Mouse (Mus musculus) forebrain, embryonic 15.5 days (tissue): Measurements from ENCODE around the gene Ahdc1. TPM values are rescaled to one million over a fixed set of nuclear protein-coding genes. Genes with fewer than 3 reads are reported as not detected.

Experiments
- ATAC-seq: fragments of 200-750 bp; cut with Nextera tagmentation; replicated peaks from 2 replicates; pipeline ENCODE4 v1.8.0; 2017; ENCODE audit warnings: mild to moderate bottlenecking, moderate TSS enrichment, moderate library complexity
- H3K27ac ChIP-seq: fragments of 300-500 bp; sonication (generic); replicated peaks from 2 replicates; pipeline ENCODE4 v1.5.1; 2015; ENCODE audit warnings: mild to moderate bottlenecking, inconsistent platforms
- H3K27me3 ChIP-seq: fragments of 300-500 bp; sonication (generic); 2 replicates; pipeline ENCODE4 v1.6.1; 2015; ENCODE audit warnings: inconsistent platforms
- H3K36me3 ChIP-seq: fragments of 300-500 bp; sonication (generic); 2 replicates; pipeline ENCODE4 v1.6.1; 2015; ENCODE audit warnings: mild to moderate bottlenecking, inconsistent platforms
- H3K4me1 ChIP-seq: fragments of 300-500 bp; sonication (generic); 2 replicates; pipeline ENCODE4 v1.6.1; 2015; ENCODE audit warnings: inconsistent platforms
- H3K4me2 ChIP-seq: fragments of 300-500 bp; sonication (generic); replicated peaks from 2 replicates; pipeline ENCODE4 v1.6.1; 2015; ENCODE audit warnings: mild to moderate bottlenecking, inconsistent platforms
- H3K4me3 ChIP-seq: fragments of 300-500 bp; sonication (generic); 2 replicates; pipeline ENCODE4 v1.5.1; 2015; ENCODE audit warnings: mild to moderate bottlenecking, inconsistent platforms
- H3K9ac ChIP-seq: fragments of 300-500 bp; sonication (generic); replicated peaks from 2 replicates; pipeline ENCODE4 v1.6.1; 2015; ENCODE audit warnings: mild to moderate bottlenecking, inconsistent platforms
- H3K9me3 ChIP-seq: fragments of 300-500 bp; sonication (generic); 2 replicates; pipeline ENCODE4 v1.6.1; 2016; ENCODE audit warnings: inconsistent platforms
- WGBS: fragments of 180-500 bp; shearing (Covaris S2); methylation state at CpG from one replicate; pipeline ENCODE4 v1.1.7; 2015; ENCODE audit warnings: mixed read lengths; 5-methylcytosine and 5-hydroxymethylcytosine counted together
- polyA plus RNA-seq: library from polyadenylated mRNA; unstranded; fragments of >200 nt; fragmentation: Nextera tagmentation; extraction: Ambion mirVana; gene quantifications from 2 replicates; pipeline ENCODE4 v1.2.1, GENCODE M21; 2015

Gene Ahdc1
- polyA plus RNA-seq, 1 experiment from 2014 or later: 14.2 TPM

DNA sequence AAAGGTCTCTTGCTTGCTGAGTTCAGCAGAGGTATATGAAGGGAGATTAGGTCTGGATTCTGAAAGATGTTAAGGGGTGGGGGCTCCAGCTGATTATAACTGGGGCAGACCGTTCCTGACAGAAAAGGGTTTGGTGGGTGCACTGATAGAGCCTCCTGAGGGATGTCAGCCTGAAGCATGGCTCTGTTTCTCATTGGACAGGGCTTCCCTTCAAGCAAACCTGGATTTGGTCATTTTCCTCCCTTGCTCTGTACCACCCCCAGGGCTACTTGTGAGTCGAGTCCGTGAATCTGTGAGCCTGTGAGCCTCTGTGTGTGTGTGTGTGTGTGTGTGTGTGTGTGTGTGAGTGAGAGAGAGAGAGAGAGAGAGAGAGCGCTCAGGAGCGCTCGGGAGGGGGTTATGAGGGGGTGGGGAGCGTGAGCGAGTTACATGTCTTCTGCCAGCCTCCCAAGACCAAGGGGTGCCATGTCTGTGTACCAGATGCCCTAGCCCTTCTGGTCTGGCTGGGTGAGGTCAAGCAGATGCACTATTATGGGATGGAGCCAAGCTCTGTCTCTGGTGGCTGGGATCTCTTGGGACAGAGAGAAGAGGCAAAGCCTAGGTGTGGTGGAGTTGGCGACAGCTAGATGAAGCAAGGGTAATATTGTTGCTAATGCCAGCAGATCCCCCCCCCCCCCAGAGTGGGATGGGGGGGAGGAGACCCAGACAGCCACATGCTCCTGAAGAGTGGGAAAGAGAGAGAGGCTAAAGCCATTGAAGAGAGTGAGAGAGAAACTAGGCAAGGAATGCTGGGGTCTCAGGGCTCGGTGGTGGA, 4.0 kb downstream of the Ahdc1 start:
- peak overlapping the region; percentile 98 for H3K4me3 ChIP-seq
- ATAC-seq: no peak
- H3K27me3 ChIP-seq: peaks cover 6% of the 10 kb centered on the region
- no peaks in the 10 kb centered on the region for H3K9me3 ChIP-seq
- H3K27ac ChIP-seq: peak overlapping the region; percentile 98
- H3K4me2 ChIP-seq: peak overlapping the region; percentile 94
- H3K9ac ChIP-seq: peak overlapping the region; percentile 99
- H3K4me1 ChIP-seq: peaks cover 81% of the 10 kb centered on the region
- 27% methylated on average over 10 of the region's 10 CpGs for WGBS
- H3K36me3 ChIP-seq: no peaks in the 10 kb centered on the region

DNA sequence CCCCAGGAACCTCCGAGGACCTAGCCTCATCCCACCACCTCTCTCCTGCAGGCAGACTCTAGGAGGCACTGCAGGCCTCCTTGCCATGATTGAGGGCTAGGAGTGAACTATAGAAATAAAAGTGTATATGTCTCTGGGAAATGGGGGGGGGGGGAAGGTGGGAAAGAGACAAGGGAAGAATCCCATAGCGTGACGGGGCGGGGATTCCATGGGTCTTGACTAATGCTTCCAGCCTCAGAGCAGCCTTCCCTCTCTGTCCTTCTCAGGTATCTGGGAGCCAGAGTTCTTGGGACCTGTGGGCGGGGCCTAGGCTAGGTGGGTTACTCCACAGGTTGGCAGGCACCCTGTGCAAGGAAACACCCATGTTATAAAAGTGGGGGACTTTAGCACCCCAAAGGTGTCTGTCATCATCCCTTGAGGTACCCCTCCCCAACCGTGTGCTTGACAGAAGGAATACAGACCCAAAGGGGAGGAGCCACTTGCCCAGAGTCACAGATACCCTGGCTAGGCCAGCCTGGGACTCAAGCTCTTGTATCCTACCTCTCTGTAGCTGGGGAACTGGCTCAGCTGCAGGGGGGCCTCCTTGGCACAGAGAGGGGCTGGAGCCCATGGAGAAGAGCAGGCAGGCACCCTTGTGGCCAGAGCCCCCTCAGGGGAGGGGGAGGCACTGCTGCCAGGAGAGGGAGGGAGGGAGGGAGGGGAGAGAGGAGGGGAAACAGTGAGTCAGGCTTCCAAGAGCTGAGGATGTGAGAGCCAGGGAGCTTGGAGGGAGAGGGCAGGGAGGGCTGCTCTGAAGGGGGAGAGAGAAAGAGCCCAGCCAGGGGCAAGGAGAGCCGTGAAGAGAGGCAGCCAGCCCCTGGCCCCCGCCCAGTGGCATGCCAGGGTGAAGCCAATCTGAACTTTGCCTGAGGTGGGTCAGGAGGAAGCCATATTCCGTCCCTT, 4.9 kb downstream of the Ahdc1 start:
- Histone ChIP-seq H3K27ac (peak overlapping the region; percentile 98), H3K4me1 (peaks cover 84% of the 10 kb centered on the region), H3K9me3 (no peaks in the 10 kb centered on the region), H3K27me3 (no peaks in the 10 kb centered on the region; the same call in 1 of the 2 replicates), H3K36me3 (no peaks in the 10 kb centered on the region), H3K9ac (no peak overlapping the region), H3K4me3 (peak overlapping the region; percentile 98), H3K4me2 (peak overlapping the region; percentile 94)
- 33% methylated on average over 9 of the region's 9 CpGs for WGBS
- ATAC-seq: no peak

DNA sequence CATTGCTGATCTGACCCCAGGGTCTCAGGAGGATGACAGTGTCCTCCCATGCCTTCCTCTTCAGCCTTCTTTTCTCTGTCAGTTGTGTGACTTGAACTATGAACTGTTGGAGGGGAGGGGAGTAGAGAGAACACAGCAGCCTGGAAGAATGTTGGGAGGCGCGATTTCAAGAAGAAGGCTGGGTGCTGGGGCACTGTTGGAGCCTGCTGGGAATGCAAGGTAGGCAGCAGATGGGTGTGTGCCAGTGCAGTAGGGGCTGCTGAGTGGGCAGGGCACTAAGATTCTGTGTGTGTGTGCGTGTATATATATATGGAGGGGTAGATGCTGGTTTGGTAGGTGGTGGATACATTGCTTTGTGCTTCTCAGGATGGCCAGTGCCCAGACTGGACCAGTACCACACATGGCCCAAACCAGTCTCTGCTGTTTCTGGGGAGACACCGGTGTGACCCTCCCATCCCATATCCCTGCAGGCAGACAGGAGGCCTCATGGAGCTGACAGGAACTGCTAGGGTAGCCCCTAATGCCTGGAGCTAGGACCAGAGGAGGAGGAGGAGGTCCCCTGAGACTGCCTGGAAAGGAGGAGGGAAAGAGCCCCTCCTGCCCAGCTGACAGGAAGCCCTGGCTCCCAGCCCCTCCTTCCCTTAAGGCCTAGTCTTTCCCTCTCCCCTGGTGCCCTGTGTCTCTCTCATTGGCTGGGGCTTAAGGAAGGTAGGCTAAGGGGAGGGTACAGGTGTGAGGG, 5.8 kb downstream of the Ahdc1 start:
- H3K4me1 ChIP-seq: peaks cover 90% of the 10 kb centered on the region
- H3K27ac ChIP-seq: peak overlapping the region; percentile 12; the same call in 1 of the 2 replicates
- no peak for ATAC-seq
- no peaks in the 10 kb centered on the region for H3K36me3 ChIP-seq
- no peaks in the 10 kb centered on the region for H3K9me3 ChIP-seq
- peak overlapping the region; percentile 19; the same call in 1 of the 2 replicates for H3K9ac ChIP-seq
- no peak overlapping the region for H3K4me3 ChIP-seq
- 46% methylated on average over 4 of the region's 4 CpGs for WGBS
- H3K27me3 ChIP-seq: no peaks in the 10 kb centered on the region
- peak overlapping the region; percentile 94; the same call in 1 of the 2 replicates for H3K4me2 ChIP-seq

DNA sequence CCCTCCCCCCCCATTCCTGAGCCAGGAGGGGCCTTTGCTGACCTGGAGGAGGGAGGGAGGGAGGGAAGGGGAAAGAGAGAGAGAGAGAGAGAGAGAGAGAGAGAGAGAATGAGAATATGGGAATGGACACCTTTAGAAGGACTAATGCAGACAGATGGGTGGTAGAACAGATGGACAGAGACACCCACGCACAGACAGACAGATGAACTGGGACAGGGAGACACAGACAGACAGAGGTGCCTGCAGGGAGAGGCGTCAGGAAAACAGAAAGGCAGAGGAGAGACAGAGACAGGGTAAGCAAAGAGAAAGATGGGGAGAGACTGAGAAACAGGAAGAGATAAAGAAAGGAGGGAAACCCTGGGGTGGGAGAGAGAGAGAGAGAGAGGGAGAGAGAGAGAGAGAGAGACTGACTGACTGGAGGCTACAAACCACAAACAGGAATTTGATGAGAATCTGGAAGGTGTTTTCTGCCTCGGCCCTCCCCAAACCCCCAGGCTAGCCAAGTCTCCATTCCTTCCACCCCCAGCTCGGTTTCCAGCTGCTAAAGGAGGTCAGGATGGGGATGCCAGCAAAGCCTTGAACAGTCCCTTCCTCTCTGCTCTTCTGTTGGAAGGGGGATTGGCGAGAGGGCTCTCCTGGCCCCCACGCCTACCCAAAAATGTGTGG, 6.7 kb downstream of the Ahdc1 start:
- Histone ChIP-seq H3K9me3 (no peaks in the 10 kb centered on the region), H3K9ac (no peak overlapping the region), H3K4me3 (no peak overlapping the region), H3K27ac (no peak overlapping the region), H3K36me3 (no peaks in the 10 kb centered on the region), H3K27me3 (no peaks in the 10 kb centered on the region), H3K4me1 (peaks cover 99% of the 10 kb centered on the region), H3K4me2 (no peak overlapping the region)
- no peak for ATAC-seq
- WGBS: 56% methylated on average over 6 of the region's 6 CpGs

DNA sequence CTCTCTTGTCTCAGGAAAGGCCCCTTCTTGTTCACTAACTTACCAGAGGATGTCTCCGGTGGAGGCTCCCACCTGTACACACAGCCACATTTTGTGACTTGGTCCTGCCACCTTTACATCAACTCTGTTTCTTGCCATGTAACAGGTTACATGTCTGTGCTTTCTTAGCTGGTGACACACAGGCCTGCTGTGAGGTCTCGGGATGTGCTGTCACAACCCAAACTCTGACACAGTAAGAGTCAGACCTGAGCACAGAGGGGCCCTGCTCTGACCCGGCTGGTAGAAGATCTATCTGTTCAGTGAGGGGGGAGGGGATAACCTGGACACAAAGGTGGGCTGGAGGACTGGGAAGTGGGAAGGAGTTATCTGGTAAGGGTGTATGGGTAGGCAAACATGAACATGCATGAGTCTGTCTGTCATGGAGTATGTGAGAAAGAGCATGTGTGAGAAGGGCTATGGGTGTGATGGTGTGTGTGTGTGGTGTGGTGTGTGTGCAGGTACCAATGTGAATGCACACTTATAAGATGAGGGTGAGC, 7.3 kb downstream of the Ahdc1 start:
- peaks cover 99% of the 10 kb centered on the region for H3K4me1 ChIP-seq
- no peaks in the 10 kb centered on the region for H3K9me3 ChIP-seq
- no peaks in the 10 kb centered on the region for H3K27me3 ChIP-seq
- ATAC-seq: no peak
- no peak overlapping the region for H3K4me3 ChIP-seq
- no peak overlapping the region for H3K9ac ChIP-seq
- 77% methylated on average over 3 of the region's 3 CpGs for WGBS
- no peak overlapping the region for H3K4me2 ChIP-seq
- no peaks in the 10 kb centered on the region for H3K36me3 ChIP-seq
- H3K27ac ChIP-seq: no peak overlapping the region

DNA sequence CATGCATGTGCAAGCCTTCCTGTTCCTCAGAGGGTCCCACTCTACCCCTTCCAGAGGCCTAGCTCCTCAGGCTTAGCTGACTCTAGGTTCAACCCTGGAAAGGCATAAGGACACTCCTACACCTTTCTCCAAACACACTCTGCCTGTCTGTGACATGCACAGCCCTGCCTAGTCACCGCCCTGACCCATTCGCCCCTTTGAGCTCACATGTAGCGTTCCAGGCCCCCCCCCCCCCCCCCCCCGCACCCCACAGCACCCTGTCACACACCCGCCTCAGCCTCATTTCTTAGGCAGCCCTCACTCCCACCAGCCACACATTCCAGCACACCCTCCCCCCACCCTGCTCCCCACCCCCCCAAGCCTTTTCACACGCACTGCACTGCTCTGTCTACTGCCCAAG, 9.7 kb downstream of the Ahdc1 start:
- 32% methylated on average over 4 of the region's 6 CpGs for WGBS
- Histone ChIP-seq H3K4me2 (0 out of 2 replicates have a peak overlapping the region, but pooled peaks have one; percentile 42), H3K4me3 (no peak overlapping the region)

DNA sequence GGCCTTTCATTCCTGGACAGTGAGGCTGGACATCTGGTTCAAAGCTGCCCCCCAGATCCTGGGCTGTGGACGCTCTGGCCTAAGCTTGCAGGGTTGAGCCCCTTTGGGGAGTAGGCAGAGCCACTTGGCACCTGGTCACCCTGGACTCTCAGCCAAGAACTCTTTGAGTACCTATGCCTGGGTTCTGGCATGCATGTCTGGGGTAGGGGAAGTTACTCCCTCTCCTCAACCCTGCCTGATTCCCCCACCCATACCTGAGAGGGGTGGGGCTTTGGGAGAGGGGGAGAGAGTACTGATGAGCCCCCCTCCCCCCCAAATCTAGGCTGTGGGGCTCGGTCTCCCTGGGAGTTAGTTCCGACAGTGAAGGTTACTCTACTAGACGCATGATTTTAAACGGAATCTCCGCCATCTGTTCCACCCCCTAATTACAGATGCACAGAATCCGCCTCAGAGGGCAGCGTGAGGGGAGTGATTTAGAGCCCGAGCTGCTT, 10.2 kb downstream of the Ahdc1 start:
- WGBS: 2% methylated on average over 9 of the region's 9 CpGs
- Histone ChIP-seq H3K9ac (peak overlapping the region; percentile 32; the same call in 1 of the 2 replicates), H3K27me3 (no peaks in the 10 kb centered on the region), H3K4me1 (peaks cover 99% of the 10 kb centered on the region), H3K4me3 (no peak overlapping the region), H3K4me2 (peak overlapping the region; percentile 42), H3K27ac (peak overlapping the region; percentile 73), H3K9me3 (no peaks in the 10 kb centered on the region), H3K36me3 (no peaks in the 10 kb centered on the region)
- peak; percentile 30; the same call in 1 of the 2 replicates for ATAC-seq

More for the DNA sequence above, 9.7 kb downstream of the Ahdc1 start:
- Histone ChIP-seq H3K36me3 (no peaks in the 10 kb centered on the region), H3K9me3 (no peaks in the 10 kb centered on the region), H3K27ac (peak overlapping the region; percentile 73), H3K27me3 (no peaks in the 10 kb centered on the region), H3K9ac (0 out of 2 replicates have a peak overlapping the region, but pooled peaks have one; percentile 32), H3K4me1 (peaks cover 99% of the 10 kb centered on the region)
- no peak for ATAC-seq

DNA sequence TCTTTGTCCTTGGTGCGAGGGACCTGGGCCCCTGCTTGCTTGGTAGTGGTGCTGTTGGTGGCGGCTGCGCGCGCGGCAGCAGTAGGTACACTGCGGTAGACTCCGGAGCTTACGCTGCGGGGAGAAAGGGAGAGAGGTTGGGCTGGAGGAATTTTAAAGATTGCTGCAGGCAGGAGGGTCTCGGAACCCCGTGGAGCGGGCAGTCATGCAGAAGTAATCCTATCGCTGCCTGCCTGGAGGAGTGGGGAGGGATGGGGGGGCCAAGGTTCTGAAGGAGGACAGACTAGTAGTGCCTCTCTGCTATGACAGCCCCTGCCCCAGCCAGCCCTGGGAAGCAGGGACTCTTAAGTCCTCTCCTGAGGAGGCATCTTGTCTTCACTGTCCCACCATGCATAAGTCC, 11.2 kb downstream of the Ahdc1 start:
- H3K4me2 ChIP-seq: peak overlapping the region; percentile 42
- 5% methylated on average over 14 of the region's 14 CpGs for WGBS
- no peaks in the 10 kb centered on the region for H3K27me3 ChIP-seq
- H3K27ac ChIP-seq: peak overlapping the region; percentile 73
- ATAC-seq: no peak
- H3K36me3 ChIP-seq: no peaks in the 10 kb centered on the region
- peaks cover 98% of the 10 kb centered on the region for H3K4me1 ChIP-seq
- no peaks in the 10 kb centered on the region for H3K9me3 ChIP-seq
- H3K9ac ChIP-seq: peak overlapping the region; percentile 32
- peak overlapping the region; percentile 19; the same call in 1 of the 2 replicates for H3K4me3 ChIP-seq

DNA sequence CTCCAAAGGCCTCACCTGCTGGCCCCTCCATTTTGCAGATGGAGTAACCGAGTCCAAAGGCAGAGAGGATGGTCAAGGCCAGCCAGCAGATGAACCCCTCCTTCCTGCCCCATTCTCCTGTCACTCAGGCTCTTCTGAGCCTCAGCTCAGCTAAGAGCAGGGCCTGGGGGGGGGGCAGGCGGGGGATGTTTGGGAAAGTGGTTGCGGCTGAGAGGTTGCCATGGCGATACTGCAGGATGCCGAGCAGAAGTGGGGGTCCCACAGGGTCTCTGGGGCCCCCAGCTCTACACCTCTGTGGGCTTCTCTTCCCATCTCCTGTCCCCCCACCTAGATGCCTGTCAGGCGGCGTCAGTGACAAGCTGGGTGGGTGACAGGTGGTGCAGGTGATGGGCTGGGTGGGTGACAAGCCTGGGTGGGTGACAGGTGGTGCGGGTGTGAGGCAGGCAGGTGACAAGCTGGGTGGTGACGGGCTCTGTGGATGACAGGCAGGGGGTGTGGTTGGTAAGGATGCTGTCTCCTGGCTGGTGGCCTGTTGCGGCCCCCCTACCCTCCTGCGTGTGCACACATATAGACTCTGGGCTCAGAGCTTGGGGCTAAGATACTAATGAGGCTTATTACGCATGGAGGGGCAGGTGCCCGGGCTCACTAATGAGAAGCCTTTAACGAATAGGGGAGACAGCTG, 12.0 kb downstream of the Ahdc1 start:
- H3K27me3 ChIP-seq: no peaks in the 10 kb centered on the region
- peak overlapping the region; percentile 42 for H3K4me2 ChIP-seq
- no peaks in the 10 kb centered on the region for H3K9me3 ChIP-seq
- H3K27ac ChIP-seq: peak overlapping the region; percentile 73
- WGBS: 14% methylated on average over 14 of the region's 14 CpGs
- peak; percentile 54 for ATAC-seq
- no peak overlapping the region for H3K4me3 ChIP-seq
- 0 out of 2 replicates have a peak overlapping the region, but pooled peaks have one; percentile 11 for H3K9ac ChIP-seq
- peaks cover 89% of the 10 kb centered on the region for H3K4me1 ChIP-seq
- no peaks in the 10 kb centered on the region for H3K36me3 ChIP-seq

DNA sequence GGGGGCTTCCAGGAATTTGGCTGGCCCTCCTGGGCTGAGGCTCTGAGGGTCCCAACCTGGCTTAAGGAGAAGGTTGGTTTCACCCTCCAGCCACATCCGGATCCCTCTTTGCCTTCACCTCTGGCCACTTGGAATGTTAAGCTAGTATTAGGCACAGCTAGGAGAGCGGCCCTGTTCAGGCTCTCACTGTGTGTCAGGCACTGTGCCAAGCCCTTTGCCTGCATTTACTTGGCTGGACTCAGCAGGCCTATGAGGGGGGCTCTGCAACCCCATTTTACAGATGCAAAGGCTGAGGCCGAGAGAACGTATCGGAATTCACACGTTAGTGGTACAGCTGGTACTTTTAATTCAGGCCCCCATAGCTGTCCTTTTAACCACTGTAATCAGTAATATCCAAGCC, 12.6 kb downstream of the Ahdc1 start:
- H3K4me2 ChIP-seq: 0 out of 2 replicates have a peak overlapping the region, but pooled peaks have one; percentile 42
- H3K9ac ChIP-seq: no peak overlapping the region
- peak; percentile 1; the same call in 1 of the 2 replicates for ATAC-seq
- H3K27ac ChIP-seq: peak overlapping the region; percentile 73
- H3K36me3 ChIP-seq: no peaks in the 10 kb centered on the region
- H3K27me3 ChIP-seq: no peaks in the 10 kb centered on the region
- peaks cover 84% of the 10 kb centered on the region for H3K4me1 ChIP-seq
- H3K4me3 ChIP-seq: no peak overlapping the region
- H3K9me3 ChIP-seq: no peaks in the 10 kb centered on the region
- WGBS: 58% methylated on average over 6 of the region's 6 CpGs
